Mouse (Mus musculus) limb, embryonic 11.5 days (tissue): ENCODE data around the gene Ago1. TPM values are rescaled to one million over a fixed set of nuclear protein-coding genes. Genes with fewer than 3 reads are reported as not detected.

ENCODE experiments used
- ATAC-seq: fragments of 200-750 bp; cut with Nextera tagmentation; 2 replicates; pipeline ENCODE4 v1.8.0; 2017; ENCODE audit warnings: low read depth; ENCODE audit not compliant: insufficient number of reproducible peaks, low FRiP score, low TSS enrichment
- DNase-seq: peaks from one replicate; pipeline ENCODE4 v3.0.0-alpha.2; 2015; ENCODE audit warnings: low spot score
- H3K27ac ChIP-seq: fragments of 300-500 bp; sonication (generic); replicated peaks from 2 replicates; pipeline ENCODE4 v1.5.1; 2014; ENCODE audit warnings: low read depth, mild to moderate bottlenecking, low read length
- H3K27me3 ChIP-seq: fragments of 300-500 bp; sonication (generic); 2 replicates; pipeline ENCODE4 v1.6.1; 2014; ENCODE audit warnings: mild to moderate bottlenecking, low read length, mixed read lengths; ENCODE audit not compliant: control insufficient read depth, insufficient read depth
- H3K36me3 ChIP-seq: fragments of 300-500 bp; sonication (generic); 2 replicates; pipeline ENCODE4 v1.6.1; 2014; ENCODE audit warnings: mild to moderate bottlenecking, low read length, moderate library complexity, mixed read lengths; ENCODE audit not compliant: control insufficient read depth, insufficient read depth
- H3K4me1 ChIP-seq: fragments of 300-500 bp; sonication (generic); 2 replicates; pipeline ENCODE4 v1.6.1; 2014; ENCODE audit warnings: low read length, mixed read lengths; ENCODE audit not compliant: control insufficient read depth, insufficient read depth
- H3K4me2 ChIP-seq: fragments of 300-500 bp; sonication (generic); 2 replicates; pipeline ENCODE4 v1.6.1; 2014; ENCODE audit warnings: low read depth, mild to moderate bottlenecking, moderate library complexity; ENCODE audit not compliant: severe bottlenecking
- H3K4me3 ChIP-seq: fragments of 300-500 bp; sonication (generic); 2 replicates; pipeline ENCODE4 v1.5.1; 2014; ENCODE audit warnings: low read depth, low read length
- H3K9ac ChIP-seq: fragments of 300-500 bp; sonication (generic); 2 replicates; pipeline ENCODE4 v1.6.1; 2014; ENCODE audit warnings: mild to moderate bottlenecking, low read length
- H3K9me3 ChIP-seq: fragments of 300-500 bp; sonication (generic); 2 replicates; pipeline ENCODE4 v1.6.1; 2016; ENCODE audit warnings: low read length; ENCODE audit not compliant: control insufficient read depth
- WGBS: fragments of 180-500 bp; shearing (Covaris S2); extraction: QIAGEN DNeasy Blood & Tissue Kit; methylation state at CpG from one replicate; pipeline ENCODE4 v1.1.7; 2014; 5-methylcytosine and 5-hydroxymethylcytosine counted together
- polyA plus RNA-seq: library from polyadenylated mRNA; unstranded; fragments of >200 nt; fragmentation: Nextera tagmentation; extraction: Ambion mirVana; gene quantifications from 2 replicates; pipeline ENCODE4 v1.2.1, GENCODE M21; 2014

Gene Ago1
- polyA plus RNA-seq, 1 experiment from 2014 or later, result 7.8 TPM

DNA sequence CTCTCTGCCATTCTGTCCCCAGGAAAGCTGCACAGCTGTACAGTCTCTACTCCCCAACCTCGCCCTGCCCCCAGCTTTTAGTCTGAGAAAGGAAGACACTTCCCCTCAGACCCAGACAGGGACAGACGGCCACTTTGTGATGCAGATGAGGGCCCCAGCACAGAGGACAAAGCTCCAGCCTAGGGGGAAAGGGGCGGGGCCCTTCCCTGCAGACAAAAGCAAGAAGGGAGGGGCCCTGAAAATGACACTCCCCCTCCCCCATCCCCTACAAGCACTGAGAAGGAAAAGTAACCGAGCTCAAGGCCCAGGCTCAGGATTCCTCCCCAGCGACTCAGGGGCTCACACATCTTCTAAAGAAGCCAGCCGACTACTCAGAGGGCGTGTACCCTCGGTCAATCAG is 2.5 kb downstream of the Ago1 start:
- Histone ChIP-seq H3K27ac (no peak overlapping the region), H3K9me3 (no peaks in the 10 kb centered on the region), H3K9ac (no peak overlapping the region), H3K4me3 (no peak overlapping the region), H3K36me3 (no peaks in the 10 kb centered on the region; the same call in 1 of the 2 replicates), H3K27me3 (no peaks in the 10 kb centered on the region), H3K4me1 (peaks cover 13% of the 10 kb centered on the region), H3K4me2 (peak overlapping the region; percentile 3; the same call in 1 of the 2 replicates)
- DNase-seq, result peak; percentile 45
- 6% methylated on average over 8 of the region's 8 CpGs for WGBS
- ATAC-seq, result peak; percentile 5; the same call in 1 of the 2 replicates

DNA sequence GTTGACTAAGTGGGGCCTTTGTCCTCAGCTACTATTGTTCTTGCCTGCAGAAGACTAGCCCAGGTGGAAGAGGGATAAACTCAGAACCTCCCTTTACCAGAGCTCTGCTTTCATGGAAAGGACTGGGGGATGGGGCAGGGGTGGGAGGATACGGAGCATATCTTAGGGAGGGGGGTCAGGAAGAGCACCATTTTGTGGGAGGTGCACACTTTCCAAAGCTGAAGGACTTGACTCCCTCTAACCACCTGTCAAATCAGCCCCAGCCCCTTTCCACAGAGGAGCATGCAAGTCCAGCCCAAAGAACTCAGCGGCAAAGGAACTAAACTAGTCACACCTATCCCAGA is 3.5 kb downstream of the Ago1 start:
- Histone ChIP-seq H3K36me3 (no peaks in the 10 kb centered on the region; the same call in 1 of the 2 replicates), H3K4me2 (no peak overlapping the region), H3K9me3 (no peaks in the 10 kb centered on the region), H3K4me3 (no peak overlapping the region), H3K27me3 (no peaks in the 10 kb centered on the region), H3K4me1 (peaks cover 13% of the 10 kb centered on the region), H3K9ac (no peak overlapping the region), H3K27ac (no peak overlapping the region)
- DNase-seq, result no peak
- no peak for ATAC-seq
- WGBS, result 6% methylated on average over 2 of the region's 2 CpGs

DNA sequence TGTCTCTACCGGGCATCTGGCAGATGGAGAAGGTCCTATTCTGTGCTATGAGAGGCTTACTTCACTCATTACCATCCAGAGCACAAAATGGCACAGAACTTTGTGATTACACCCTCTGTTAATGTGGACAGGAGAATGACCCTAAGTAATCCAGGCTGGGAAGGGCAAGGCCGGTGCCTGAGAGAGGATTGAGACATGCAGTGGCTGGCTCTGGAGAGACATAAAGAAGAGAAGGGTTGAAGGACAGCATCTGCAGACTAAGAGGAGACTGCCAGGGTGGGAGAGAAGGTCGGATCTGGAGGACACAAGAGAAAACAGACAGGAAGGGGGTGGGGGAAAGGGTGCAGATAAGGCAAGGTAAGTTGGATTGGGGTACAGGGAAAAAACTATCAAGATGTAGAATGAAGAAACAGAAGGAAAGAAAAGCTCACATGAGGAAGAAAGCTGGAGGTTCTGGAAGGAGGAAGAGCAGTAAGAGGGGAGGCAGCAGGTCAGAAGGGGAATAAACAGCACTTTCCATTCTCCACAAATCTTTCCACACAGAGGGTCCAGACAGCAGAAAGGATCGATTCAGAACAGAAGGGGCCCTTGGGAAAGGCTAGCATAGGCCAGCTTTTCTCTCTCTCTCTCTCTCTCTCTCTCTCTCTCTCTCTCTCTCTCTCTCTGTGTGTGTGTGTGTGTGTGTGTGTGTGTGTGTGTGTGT is 4.0 kb downstream of the Ago1 start:
- no peak overlapping the region for H3K4me2 ChIP-seq
- no peak for ATAC-seq

DNA sequence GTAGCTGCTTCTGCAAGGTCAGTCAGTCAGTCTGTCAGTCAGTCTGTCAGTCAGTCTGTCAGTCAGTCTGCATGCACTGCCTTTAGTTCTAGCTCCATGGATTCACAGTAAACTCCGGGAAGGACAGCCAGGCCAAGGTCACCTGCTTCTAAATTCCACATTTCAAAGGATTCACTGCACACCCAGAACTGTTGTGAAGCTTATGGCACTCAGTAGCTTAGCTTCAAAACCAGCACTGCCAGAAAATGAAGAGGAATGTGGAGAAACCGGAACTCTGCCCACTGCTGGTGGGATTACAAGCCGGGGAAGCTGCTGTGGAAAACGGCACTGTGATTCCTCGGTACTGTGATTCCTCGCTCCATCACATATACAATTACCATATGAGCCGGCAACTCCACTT is 12.9 kb downstream of the Ago1 start:
- Histone ChIP-seq H3K9ac (no peak overlapping the region), H3K27ac (no peak overlapping the region), H3K4me2 (no peak overlapping the region), H3K27me3 (no peaks in the 10 kb centered on the region), H3K36me3 (peaks cover 16% of the 10 kb centered on the region; the same call in 1 of the 2 replicates), H3K4me3 (no peak overlapping the region), H3K9me3 (no peaks in the 10 kb centered on the region), H3K4me1 (no peaks in the 10 kb centered on the region)
- ATAC-seq (no peak), DNase-seq (no peak)
- 90% methylated on average over 7 of the region's 7 CpGs for WGBS

More for the DNA sequence above, 4.0 kb downstream of the Ago1 start:
- DNase-seq, result no peak
- no peaks in the 10 kb centered on the region for H3K27me3 ChIP-seq
- H3K4me3 ChIP-seq, result no peak overlapping the region
- H3K9me3 ChIP-seq, result no peaks in the 10 kb centered on the region
- peaks cover 13% of the 10 kb centered on the region for H3K4me1 ChIP-seq
- H3K27ac ChIP-seq, result no peak overlapping the region
- no peak overlapping the region for H3K9ac ChIP-seq
- 42% methylated on average over 4 of the region's 4 CpGs for WGBS
- H3K36me3 ChIP-seq, result no peaks in the 10 kb centered on the region; the same call in 1 of the 2 replicates

DNA sequence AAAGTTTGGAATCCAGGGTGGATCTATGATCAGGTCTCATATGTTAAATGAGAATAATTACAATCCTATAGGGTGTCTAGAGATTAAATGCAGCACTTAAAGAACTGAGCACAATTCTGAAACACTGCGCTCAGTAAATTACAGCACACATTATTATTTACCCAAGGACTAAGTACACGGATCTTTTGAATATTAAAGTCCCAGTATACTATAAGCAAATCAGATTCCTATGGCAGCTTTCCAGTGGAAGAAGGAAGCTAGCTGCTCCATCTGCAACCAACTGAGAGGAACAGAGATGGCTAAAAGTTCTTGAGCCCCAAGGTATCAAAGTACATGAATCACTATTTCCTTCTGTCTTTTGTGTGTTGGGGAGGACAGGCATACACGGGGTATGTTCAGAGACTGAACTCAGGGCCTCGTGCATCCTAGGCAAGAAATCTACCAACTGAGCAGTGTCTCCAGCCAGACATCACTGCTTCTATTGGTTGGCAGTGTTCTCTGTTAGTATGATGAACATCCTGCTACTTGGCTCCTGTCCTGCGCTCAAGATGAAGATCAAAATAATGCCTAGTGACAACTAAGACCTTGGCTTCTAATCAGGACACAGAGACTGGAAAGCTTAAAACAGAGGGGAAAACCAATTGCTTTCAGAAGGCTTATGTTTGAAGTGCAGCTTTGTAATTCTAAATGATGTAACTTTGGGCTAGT is 13.7 kb downstream of the Ago1 start:
- Histone ChIP-seq H3K27me3 (no peaks in the 10 kb centered on the region), H3K9ac (no peak overlapping the region), H3K4me1 (no peaks in the 10 kb centered on the region), H3K9me3 (no peaks in the 10 kb centered on the region), H3K36me3 (peaks cover 16% of the 10 kb centered on the region; the same call in 1 of the 2 replicates), H3K27ac (no peak overlapping the region), H3K4me2 (no peak overlapping the region), H3K4me3 (no peak overlapping the region)
- WGBS, result 94% methylated on average over 5 of the region's 5 CpGs
- ATAC-seq, result no peak
- no peak for DNase-seq

DNA sequence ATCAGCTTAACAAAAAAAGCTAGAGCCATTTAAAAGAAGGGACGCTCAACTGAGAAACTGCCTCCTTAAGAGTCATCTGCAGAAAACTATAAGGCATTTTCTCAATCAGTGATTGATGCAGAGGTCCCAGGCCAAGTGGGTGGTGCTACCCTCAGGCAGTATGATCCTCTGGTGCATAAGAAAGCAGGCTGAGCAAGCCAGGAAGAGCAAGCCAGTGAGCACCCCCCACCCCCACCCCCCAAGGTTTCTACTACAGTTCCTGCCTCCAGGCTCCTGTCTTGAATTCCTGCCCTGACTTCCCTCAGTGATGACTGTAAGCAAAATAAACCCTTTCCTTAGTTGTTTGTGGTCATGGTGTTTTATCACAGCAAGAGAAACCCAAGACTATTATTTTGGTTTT is 18.1 kb downstream of the Ago1 start:
- ATAC-seq (no peak), DNase-seq (no peak)
- Histone ChIP-seq H3K27ac (no peak overlapping the region), H3K36me3 (peaks cover 9% of the 10 kb centered on the region; the same call in 1 of the 2 replicates), H3K9ac (no peak overlapping the region), H3K4me2 (no peak overlapping the region), H3K4me3 (no peak overlapping the region), H3K9me3 (no peaks in the 10 kb centered on the region), H3K4me1 (no peaks in the 10 kb centered on the region), H3K27me3 (no peaks in the 10 kb centered on the region)
- WGBS, result 89% methylated on average over 1 of the region's 1 CpGs

DNA sequence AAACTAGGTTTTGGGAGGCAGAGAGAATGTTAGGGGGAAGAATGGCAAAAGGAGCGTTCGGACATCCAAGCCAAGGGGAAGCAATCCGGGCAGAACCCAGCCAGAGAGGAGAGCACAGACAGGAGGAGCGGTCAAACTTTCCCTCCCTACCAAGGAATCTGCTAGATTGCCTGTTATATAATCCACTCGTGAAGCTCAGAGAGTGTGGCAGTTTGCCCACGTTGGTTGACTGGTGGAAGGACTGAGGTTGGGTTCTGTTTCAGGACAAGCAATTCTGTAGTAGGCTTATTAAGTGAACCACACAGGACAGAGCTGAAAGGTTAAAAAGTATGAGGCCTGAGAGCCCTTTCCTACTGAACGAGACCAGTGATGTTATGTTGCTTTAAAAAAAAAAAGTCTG is 21.3 kb downstream of the Ago1 start:
- Histone ChIP-seq H3K4me1 (no peaks in the 10 kb centered on the region), H3K4me3 (no peak overlapping the region), H3K4me2 (no peak overlapping the region), H3K9ac (no peak overlapping the region), H3K36me3 (peaks cover 5% of the 10 kb centered on the region; the same call in 1 of the 2 replicates), H3K27ac (no peak overlapping the region), H3K9me3 (no peaks in the 10 kb centered on the region), H3K27me3 (no peaks in the 10 kb centered on the region)
- ATAC-seq (no peak), DNase-seq (no peak)
- 86% methylated on average over 7 of the region's 7 CpGs for WGBS

DNA sequence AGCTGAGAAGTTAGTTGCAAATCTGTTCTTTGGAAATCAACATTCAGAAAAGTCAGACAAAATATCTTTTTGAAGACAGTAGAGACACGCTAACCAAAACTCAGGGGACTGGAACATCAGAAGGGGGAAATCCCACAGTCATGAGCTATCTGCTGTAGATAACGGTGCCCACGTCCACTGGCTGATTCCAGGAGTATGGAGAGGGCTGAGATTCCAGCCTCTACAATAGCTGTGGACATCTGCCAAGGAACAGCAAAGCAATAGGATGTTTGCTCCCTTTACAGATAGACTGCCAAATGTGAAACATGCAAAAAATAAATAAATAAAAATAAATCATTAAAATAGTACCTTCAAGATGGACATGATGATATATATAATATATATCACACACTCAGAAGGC is 23.9 kb downstream of the Ago1 start:
- 98% methylated on average over 3 of the region's 3 CpGs for WGBS
- ATAC-seq (no peak), DNase-seq (no peak)
- H3K9me3 ChIP-seq, result no peaks in the 10 kb centered on the region
- no peak overlapping the region for H3K9ac ChIP-seq
- H3K4me3 ChIP-seq, result no peak overlapping the region
- H3K4me2 ChIP-seq, result no peak overlapping the region
- H3K27me3 ChIP-seq, result no peaks in the 10 kb centered on the region
- peaks cover 2% of the 10 kb centered on the region; the same call in 1 of the 2 replicates for H3K36me3 ChIP-seq
- no peak overlapping the region for H3K27ac ChIP-seq
- no peaks in the 10 kb centered on the region for H3K4me1 ChIP-seq
